Mouse (Mus musculus) midbrain, embryonic 10.5 days (tissue): Measurements from ENCODE around the gene Cidec. TPM values are rescaled to one million over a fixed set of nuclear protein-coding genes. Genes with fewer than 3 reads are reported as not detected.

Source experiments
- DNase-seq: peaks from one replicate; pipeline ENCODE4 v3.0.0-alpha.2; 2017; ENCODE audit warnings: low spot score
- H3K27ac ChIP-seq: fragments of 300-500 bp; sonication (generic); replicated peaks from 2 replicates; pipeline ENCODE4 v1.5.1; 2016; ENCODE audit warnings: mild to moderate bottlenecking
- H3K27me3 ChIP-seq: fragments of 300-500 bp; sonication (generic); 2 replicates; pipeline ENCODE4 v1.6.1; 2016; ENCODE audit warnings: low read depth, mild to moderate bottlenecking; ENCODE audit not compliant: poor library complexity, severe bottlenecking
- H3K36me3 ChIP-seq: fragments of 300-500 bp; sonication (generic); 2 replicates; pipeline ENCODE4 v1.6.1; 2016; ENCODE audit warnings: mild to moderate bottlenecking, moderate library complexity
- H3K4me1 ChIP-seq: fragments of 300-500 bp; sonication (generic); 2 replicates; pipeline ENCODE4 v1.6.1; 2016
- H3K4me3 ChIP-seq: fragments of 300-500 bp; sonication (generic); 2 replicates; pipeline ENCODE4 v1.5.1; 2016; ENCODE audit warnings: mild to moderate bottlenecking, moderate library complexity
- H3K9me3 ChIP-seq: fragments of 300-500 bp; sonication (generic); replicated peaks from 2 replicates; pipeline ENCODE4 v1.6.1; 2016; ENCODE audit warnings: mild to moderate bottlenecking
- WGBS: fragments of 180-500 bp; shearing (Covaris S2); methylation state at CpG from one replicate; pipeline ENCODE4 v1.1.7; 2016; 5-methylcytosine and 5-hydroxymethylcytosine counted together
- polyA plus RNA-seq: library from polyadenylated mRNA; unstranded; fragments of >200 nt; fragmentation: Nextera tagmentation; extraction: Ambion mirVana; gene quantifications from 2 replicates; pipeline ENCODE4 v1.2.1, GENCODE M21; 2016

Gene Cidec
- polyA plus RNA-seq, 1 experiment from 2014 or later, result not detected

- WGBS, result 44% methylated on average over 9 of the region's 9 CpGs
Measured at GRCm38 (mm10) chr6:113442087-113442441, 6.5 kb upstream of the Cidec start.

GRCm38 (mm10) chr6:113441147-113441680 is 5.7 kb upstream of the Cidec start:
- H3K27ac ChIP-seq, result no peak overlapping the region
- 53% methylated on average over 7 of the region's 7 CpGs for WGBS
- peak; percentile 74 for DNase-seq

More at GRCm38 (mm10) chr6:113442087-113442441, 6.5 kb upstream of the Cidec start:
- peaks cover 18% of the 10 kb centered on the region for H3K36me3 ChIP-seq
- peak overlapping the region; percentile 90 for H3K27ac ChIP-seq
- no peaks in the 10 kb centered on the region for H3K27me3 ChIP-seq
- H3K4me3 ChIP-seq, result peak overlapping the region; percentile 90
- DNase-seq, result no peak
- peaks cover 18% of the 10 kb centered on the region for H3K4me1 ChIP-seq
- H3K9me3 ChIP-seq, result no peaks in the 10 kb centered on the region

GRCm38 (mm10) chr6:113440686-113441085 is 5.1 kb upstream of the Cidec start:
- no peak overlapping the region for H3K4me3 ChIP-seq
- DNase-seq, result no peak
- no peaks in the 10 kb centered on the region for H3K9me3 ChIP-seq
- H3K27ac ChIP-seq, result no peak overlapping the region
- peaks cover 5% of the 10 kb centered on the region for H3K36me3 ChIP-seq
- peaks cover 18% of the 10 kb centered on the region for H3K4me1 ChIP-seq
- no peaks in the 10 kb centered on the region for H3K27me3 ChIP-seq
- 79% methylated on average over 3 of the region's 3 CpGs for WGBS

More at GRCm38 (mm10) chr6:113441147-113441680, 5.7 kb upstream of the Cidec start:
- H3K4me1 ChIP-seq, result peaks cover 18% of the 10 kb centered on the region
- no peak overlapping the region for H3K4me3 ChIP-seq
- no peaks in the 10 kb centered on the region for H3K9me3 ChIP-seq
- H3K36me3 ChIP-seq, result peaks cover 9% of the 10 kb centered on the region
- no peaks in the 10 kb centered on the region for H3K27me3 ChIP-seq

- H3K27ac ChIP-seq, result no peak overlapping the region
- no peak for DNase-seq
- H3K4me3 ChIP-seq, result no peak overlapping the region
- 62% methylated on average over 12 of the region's 12 CpGs for WGBS
- no peaks in the 10 kb centered on the region for H3K9me3 ChIP-seq
- H3K4me1 ChIP-seq, result peaks cover 18% of the 10 kb centered on the region
- no peaks in the 10 kb centered on the region for H3K36me3 ChIP-seq
- H3K27me3 ChIP-seq, result no peaks in the 10 kb centered on the region
Measured at GRCm38 (mm10) chr6:113438721-113439430, 3.3 kb upstream of the Cidec start.

GRCm38 (mm10) chr6:113437135-113437534 is 1.6 kb upstream of the Cidec start:
- Histone ChIP-seq H3K9me3 (no peaks in the 10 kb centered on the region), H3K36me3 (no peaks in the 10 kb centered on the region), H3K4me1 (peaks cover 3% of the 10 kb centered on the region), H3K27me3 (no peaks in the 10 kb centered on the region), H3K4me3 (no peak overlapping the region), H3K27ac (no peak overlapping the region)
- DNase-seq, result no peak
- 79% methylated on average over 12 of the region's 12 CpGs for WGBS

GRCm38 (mm10) chr6:113434691-113435090 is 869 bp downstream of the Cidec start:
- H3K9me3 ChIP-seq, result no peaks in the 10 kb centered on the region
- H3K4me1 ChIP-seq, result no peaks in the 10 kb centered on the region; the same call in 1 of the 2 replicates
- no peak overlapping the region for H3K27ac ChIP-seq
- no peaks in the 10 kb centered on the region for H3K27me3 ChIP-seq
- no peaks in the 10 kb centered on the region for H3K36me3 ChIP-seq
- H3K4me3 ChIP-seq, result no peak overlapping the region
- no peak for DNase-seq
- 79% methylated on average over 7 of the region's 7 CpGs for WGBS

GRCm38 (mm10) chr6:113433661-113434060 is 1.9 kb downstream of the Cidec start:
- DNase-seq, result no peak
- no peak overlapping the region for H3K4me3 ChIP-seq
- H3K27ac ChIP-seq, result no peak overlapping the region
- H3K36me3 ChIP-seq, result no peaks in the 10 kb centered on the region
- no peaks in the 10 kb centered on the region; the same call in 1 of the 2 replicates for H3K4me1 ChIP-seq
- no peaks in the 10 kb centered on the region for H3K27me3 ChIP-seq
- no peaks in the 10 kb centered on the region for H3K9me3 ChIP-seq
- WGBS, result 82% methylated on average over 3 of the region's 3 CpGs

- Histone ChIP-seq H3K36me3 (no peaks in the 10 kb centered on the region), H3K4me1 (no peaks in the 10 kb centered on the region; the same call in 1 of the 2 replicates), H3K27me3 (no peaks in the 10 kb centered on the region), H3K4me3 (no peak overlapping the region), H3K9me3 (peaks cover 3% of the 10 kb centered on the region; the same call in 1 of the 2 replicates), H3K27ac (no peak overlapping the region)
- 70% methylated on average over 3 of the region's 3 CpGs for WGBS
- no peak for DNase-seq
Measured at GRCm38 (mm10) chr6:113431801-113432200, 3.8 kb downstream of the Cidec start.

GRCm38 (mm10) chr6:113430846-113431245 is 4.7 kb downstream of the Cidec start:
- Histone ChIP-seq H3K4me3 (no peak overlapping the region), H3K27me3 (no peaks in the 10 kb centered on the region), H3K36me3 (no peaks in the 10 kb centered on the region), H3K4me1 (no peaks in the 10 kb centered on the region; the same call in 1 of the 2 replicates), H3K9me3 (peaks cover 3% of the 10 kb centered on the region; the same call in 1 of the 2 replicates), H3K27ac (no peak overlapping the region)
- 67% methylated on average over 3 of the region's 3 CpGs for WGBS
- no peak for DNase-seq

GRCm38 (mm10) chr6:113429965-113430364 is 5.6 kb downstream of the Cidec start:
- no peaks in the 10 kb centered on the region for H3K27me3 ChIP-seq
- 89% methylated on average over 3 of the region's 3 CpGs for WGBS
- H3K9me3 ChIP-seq, result peaks cover 3% of the 10 kb centered on the region; the same call in 1 of the 2 replicates
- H3K27ac ChIP-seq, result no peak overlapping the region
- H3K36me3 ChIP-seq, result no peaks in the 10 kb centered on the region
- H3K4me1 ChIP-seq, result no peaks in the 10 kb centered on the region; the same call in 1 of the 2 replicates
- DNase-seq, result no peak
- H3K4me3 ChIP-seq, result no peak overlapping the region

- H3K4me3 ChIP-seq, result no peak overlapping the region
- DNase-seq, result no peak
- no peaks in the 10 kb centered on the region for H3K36me3 ChIP-seq
- H3K4me1 ChIP-seq, result no peaks in the 10 kb centered on the region
- no peak overlapping the region for H3K27ac ChIP-seq
- no peaks in the 10 kb centered on the region for H3K27me3 ChIP-seq
- H3K9me3 ChIP-seq, result peaks cover 3% of the 10 kb centered on the region; the same call in 1 of the 2 replicates
- 93% methylated on average over 16 of the region's 16 CpGs for WGBS
Measured at GRCm38 (mm10) chr6:113428006-113428405, 7.6 kb downstream of the Cidec start.

GRCm38 (mm10) chr6:113427397-113427796 is 8.2 kb downstream of the Cidec start:
- no peaks in the 10 kb centered on the region for H3K36me3 ChIP-seq
- H3K4me3 ChIP-seq, result no peak overlapping the region
- peaks cover 3% of the 10 kb centered on the region; the same call in 1 of the 2 replicates for H3K9me3 ChIP-seq
- no peak overlapping the region for H3K27ac ChIP-seq
- WGBS, result 64% methylated on average over 3 of the region's 3 CpGs
- H3K4me1 ChIP-seq, result no peaks in the 10 kb centered on the region
- peak; percentile 52 for DNase-seq
- H3K27me3 ChIP-seq, result no peaks in the 10 kb centered on the region

- 93% methylated on average over 4 of the region's 4 CpGs for WGBS
- H3K9me3 ChIP-seq, result peaks cover 3% of the 10 kb centered on the region; the same call in 1 of the 2 replicates
Measured at GRCm38 (mm10) chr6:113426696-113427095, 8.9 kb downstream of the Cidec start.

More at GRCm38 (mm10) chr6:113426696-113427095, 8.9 kb downstream of the Cidec start:
- no peak for DNase-seq
- no peaks in the 10 kb centered on the region for H3K36me3 ChIP-seq
- H3K4me3 ChIP-seq, result no peak overlapping the region
- no peak overlapping the region for H3K27ac ChIP-seq
- no peaks in the 10 kb centered on the region for H3K4me1 ChIP-seq
- no peaks in the 10 kb centered on the region for H3K27me3 ChIP-seq
